Comparison of ENCODE assay signal across 8 mouse cellular contexts in genomic region chr2:163048125-163048524, GRCm38 (mm10). TPM values are rescaled to one million over a fixed set of nuclear protein-coding genes. Genes with fewer than 3 reads are reported as not detected.
A peak's percentile ranks its signal among the peaks of the same experiment; 100 is the strongest.
DNase-seq lines count a peak whose midpoint lies in the region; ATAC-seq lines count a peak whose summit lies in the region.

No protein-coding gene starts in this region.

- H3K4me1 ChIP-seq in forebrain, embryonic 10.5 days: peaks cover 13% of the 10 kb centered on the region
- H3K4me1 ChIP-seq in heart, embryonic 14.5 days (ENCODE audit: control insufficient read depth in 2 of 2, insufficient read depth in 2 of 2, low read length in 2 of 2): peaks cover 3 to 5% of the 10 kb centered on the region in 2 experiments; a peak in 3 of 4 replicates
- H3K4me1 ChIP-seq in liver, embryonic 11.5 days (replicated peaks; ENCODE audit: control insufficient read depth, insufficient read depth, low read length): no peaks in the 10 kb centered on the region

- H3K4me3 ChIP-seq in forebrain, embryonic 10.5 days: no peak overlapping the region
- H3K4me3 ChIP-seq in heart, embryonic 14.5 days (ENCODE audit: control insufficient read depth in 1 of 2, insufficient read depth in 1 of 2, low read depth in 1 of 2, low read length in 2 of 2): no peak overlapping the region
- no peak overlapping the region for H3K4me3 ChIP-seq in liver, embryonic 11.5 days (ENCODE audit: low read depth, low read length)

- peak; percentile 38 for DNase-seq in c-Kit-positive CD71-negative TER-119-negative erythroid progenitor cells, embryonic 14.5 days (ENCODE audit: low read depth)
- DNase-seq in forebrain, embryonic 10.5 days (ENCODE audit: extremely low spot score, low spot score): peak; percentile 63
- peak; percentile 86 for DNase-seq in kidney, postnatal 10 days
- DNase-seq in liver, embryonic 11.5 days (ENCODE audit: low spot score): peak; percentile 64
- DNase-seq in natural killer cell, adult 2 months (ENCODE audit: low spot score in 2 of 2): peak; percentile 13 to 41
- DNase-seq in splenic B cell, adult 2 months (ENCODE audit: low read depth, low spot score): peak; percentile 67

- no peak overlapping the region for H3K9ac ChIP-seq in heart, embryonic 14.5 days (ENCODE audit: low read length)
- H3K9ac ChIP-seq in liver, embryonic 11.5 days (ENCODE audit: low read depth, low read length): no peak overlapping the region

- H3K36me3 ChIP-seq in forebrain, embryonic 10.5 days (replicated peaks): peaks cover 51% of the 10 kb centered on the region
- H3K36me3 ChIP-seq in heart, embryonic 14.5 days (ENCODE audit: control insufficient read depth, insufficient read depth, low read length): peaks cover 56% of the 10 kb centered on the region
- peaks cover 9% of the 10 kb centered on the region for H3K36me3 ChIP-seq in liver, embryonic 11.5 days (ENCODE audit: control insufficient read depth, insufficient read depth, low read length)
- peaks cover 11% of the 10 kb centered on the region for H3K36me3 ChIP-seq in splenic B cell, adult 2 months (ENCODE audit: control insufficient read depth, insufficient read depth, low read length, poor library complexity, severe bottlenecking)

- H3K27me3 ChIP-seq in forebrain, embryonic 10.5 days (ENCODE audit: poor library complexity, severe bottlenecking): peaks cover 3% of the 10 kb centered on the region; the same call in 1 of the 2 replicates
- no peaks in the 10 kb centered on the region for H3K27me3 ChIP-seq in heart, embryonic 14.5 days (ENCODE audit: control insufficient read depth, insufficient read depth, low read length)
- H3K27me3 ChIP-seq in liver, embryonic 11.5 days (replicated peaks; ENCODE audit: control insufficient read depth, insufficient read depth, low read length): no peaks in the 10 kb centered on the region
- H3K27me3 ChIP-seq in splenic B cell, adult 2 months (ENCODE audit: control insufficient read depth, insufficient read depth, low read length, poor library complexity, severe bottlenecking): no peaks in the 10 kb centered on the region

- H3K27ac ChIP-seq in forebrain, embryonic 10.5 days: no peak overlapping the region
- H3K27ac ChIP-seq in heart, embryonic 14.5 days (replicated peaks in 1 of 2; ENCODE audit: control insufficient read depth in 1 of 2, insufficient read depth in 1 of 2, low read depth in 2 of 2, low read length in 2 of 2): no peak overlapping the region
- H3K27ac ChIP-seq in liver, embryonic 11.5 days (ENCODE audit: low read depth, low read length): no peak overlapping the region

- ATAC-seq in CD4-positive, CD25-positive, alpha-beta regulatory T cell, adult 4 months: peak; percentile 88
- no peak for ATAC-seq in heart, embryonic 14.5 days (ENCODE audit: insufficient number of reproducible peaks, insufficient read depth, low FRiP score, low read depth)
- ATAC-seq in liver, embryonic 11.5 days (replicated peaks; ENCODE audit: low FRiP score): peak; percentile 67

- H3K4me2 ChIP-seq in heart, embryonic 14.5 days (ENCODE audit: low read length): peak overlapping the region; percentile 45
- H3K4me2 ChIP-seq in liver, embryonic 11.5 days: peak overlapping the region; percentile 43

- no peaks in the 10 kb centered on the region for H3K9me3 ChIP-seq in forebrain, embryonic 10.5 days
- H3K9me3 ChIP-seq in heart, embryonic 14.5 days (ENCODE audit: control insufficient read depth, low read length): no peaks in the 10 kb centered on the region
- no peaks in the 10 kb centered on the region for H3K9me3 ChIP-seq in liver, embryonic 11.5 days (ENCODE audit: control insufficient read depth, low read length)

- WGBS in forebrain, embryonic 10.5 days: 4% methylated on average over 10 of the region's 10 CpGs
- 4% methylated on average over 10 of the region's 10 CpGs for WGBS in heart, embryonic 14.5 days
- WGBS in liver, embryonic 11.5 days: 3% methylated on average over 10 of the region's 10 CpGs

RNA-seq across cellular contexts. Expression of gene Mybl2, which starts 6.4 kb away (rescaled TPM):
- 1 to 10 TPM; 3.4 to 4.4 TPM for polyA plus RNA-seq in CD4-positive, CD25-positive, alpha-beta regulatory T cell, adult 4 months (2017; shearing (Covaris generic))
- polyA plus RNA-seq in forebrain, embryonic 10.5 days (2016; fragmentation: Nextera tagmentation; extraction: Ambion mirVana): 63.7 and 65.1 TPM in 2 replicates
- polyA plus RNA-seq in heart, embryonic 14.5 days (2014; fragmentation: Nextera tagmentation; extraction: Ambion mirVana): 10.4 and 10.8 TPM in 2 replicates
- 69.2 and 70.9 TPM in 2 replicates for polyA plus RNA-seq in liver, embryonic 11.5 days (2014; fragmentation: Nextera tagmentation; extraction: Ambion mirVana)

RNA-seq across cellular contexts. Expression of gene Ift52, which starts 31.0 kb away (rescaled TPM):
- 10 to 100 TPM; 63.3 to 68.6 TPM for polyA plus RNA-seq in CD4-positive, CD25-positive, alpha-beta regulatory T cell, adult 4 months (2017; shearing (Covaris generic))
- polyA plus RNA-seq in forebrain, embryonic 10.5 days (2016; fragmentation: Nextera tagmentation; extraction: Ambion mirVana): 50.0 and 52.2 TPM in 2 replicates
- polyA plus RNA-seq in heart, embryonic 14.5 days (2014; fragmentation: Nextera tagmentation; extraction: Ambion mirVana): 36.1 and 38.7 TPM in 2 replicates
- 43.0 and 44.8 TPM in 2 replicates for polyA plus RNA-seq in liver, embryonic 11.5 days (2014; fragmentation: Nextera tagmentation; extraction: Ambion mirVana)

RNA-seq across cellular contexts. Expression of gene Gtsf1l, which starts 39.5 kb away (rescaled TPM):
- polyA plus RNA-seq in CD4-positive, CD25-positive, alpha-beta regulatory T cell, adult 4 months (2017; shearing (Covaris generic)): not detected
- polyA plus RNA-seq in forebrain, embryonic 10.5 days (2016; fragmentation: Nextera tagmentation; extraction: Ambion mirVana): not detected in 2 replicates
- not detected in 2 replicates for polyA plus RNA-seq in heart, embryonic 14.5 days (2014; fragmentation: Nextera tagmentation; extraction: Ambion mirVana)
- polyA plus RNA-seq in liver, embryonic 11.5 days (2014; fragmentation: Nextera tagmentation; extraction: Ambion mirVana): not detected in 2 replicates

Comparison
In these comparisons a context has a peak if more than half of its experiments do, and no peak if none do; other contexts are left out.
1. DNase-seq: peak in every context shown above with its lines; median percentile 86 in kidney, postnatal 10 days; 67 in splenic B cell, adult 2 months; 64 in liver, embryonic 11.5 days; 63 in forebrain, embryonic 10.5 days; 38 in c-Kit-positive CD71-negative TER-119-negative erythroid progenitor cells, embryonic 14.5 days; 27 in natural killer cell, adult 2 months.